Mouse (Mus musculus): Measurements from ENCODE around the gene Sh3bgrl2.

GRCm38 (mm10) chr9:83602176-83602770, 54.1 kb downstream of the Sh3bgrl2 start:
- TF ChIP-seq EP300 (IDR thresholded peaks at IDR 0.05; ENCODE audit: insufficient read depth, low read depth, low read length): no peak
- TF ChIP-seq POLR2A (IDR thresholded peaks at IDR 0.05; ENCODE audit: insufficient read depth, low read depth, low read length): no peak
- TF ChIP-seq CTCF (IDR thresholded peaks at IDR 0.05): no peak

All from heart, adult 2 months (tissue).